Mouse (Mus musculus) midbrain, postnatal 0 days (tissue): ENCODE measurements around the gene Gkap1. TPM values are rescaled to one million over a fixed set of nuclear protein-coding genes. Genes with fewer than 3 reads are reported as not detected.

Experiments
- ATAC-seq: fragments of 200-750 bp; cut with Nextera tagmentation; 2 replicates; pipeline ENCODE4 v1.8.0; 2017; ENCODE audit warnings: moderate number of reproducible peaks, mild to moderate bottlenecking, moderate TSS enrichment, moderate library complexity; ENCODE audit not compliant: low FRiP score
- DNase-seq: peaks from one replicate; pipeline ENCODE4 v3.0.0-alpha.2; 2015; ENCODE audit warnings: low spot score
- H3K27ac ChIP-seq: fragments of 300-500 bp; sonication (generic); 2 replicates; pipeline ENCODE4 v1.5.1; 2014; ENCODE audit warnings: low read depth, mild to moderate bottlenecking, low read length, mixed read lengths
- H3K27me3 ChIP-seq: fragments of 300-500 bp; sonication (generic); 2 replicates; pipeline ENCODE4 v1.6.1; 2014; ENCODE audit warnings: low read length, control low read depth, mixed read lengths; ENCODE audit not compliant: insufficient read depth
- H3K36me3 ChIP-seq: fragments of 300-500 bp; sonication (generic); 2 replicates; pipeline ENCODE4 v1.6.1; 2014; ENCODE audit warnings: low read length, control low read depth, mixed read lengths; ENCODE audit not compliant: insufficient read depth
- H3K4me1 ChIP-seq: fragments of 300-500 bp; sonication (generic); 2 replicates; pipeline ENCODE4 v1.6.1; 2014; ENCODE audit warnings: mild to moderate bottlenecking, control low read depth, antibody characterized with exemption, low read length, mixed read lengths; ENCODE audit not compliant: insufficient read depth
- H3K4me2 ChIP-seq: fragments of 300-500 bp; sonication (generic); 2 replicates; pipeline ENCODE4 v1.6.1; 2014; ENCODE audit warnings: low read depth, mild to moderate bottlenecking, low read length, mixed read lengths; ENCODE audit not compliant: poor library complexity, severe bottlenecking
- H3K4me3 ChIP-seq: fragments of 300-500 bp; sonication (generic); 2 replicates; pipeline ENCODE4 v1.5.1; 2014; ENCODE audit warnings: low read depth, mild to moderate bottlenecking, low read length, moderate library complexity
- H3K9ac ChIP-seq: fragments of 300-500 bp; sonication (generic); replicated peaks from 2 replicates; pipeline ENCODE4 v1.6.1; 2014; ENCODE audit warnings: mild to moderate bottlenecking, low read length, moderate library complexity, mixed read lengths; ENCODE audit not compliant: poor library complexity, severe bottlenecking
- H3K9me3 ChIP-seq: fragments of 300-500 bp; sonication (generic); 2 replicates; pipeline ENCODE4 v1.6.1; 2016; ENCODE audit warnings: low read length, control low read depth
- CTCF ChIP-seq: IDR thresholded peaks from 2 replicates; pipeline ENCODE4 v1.5.1; 2016; ENCODE audit warnings: antibody characterized with exemption, mild to moderate bottlenecking
- WGBS: fragments of 180-500 bp; shearing (Covaris S2); extraction: QIAGEN DNeasy Blood & Tissue Kit; methylation state at CpG from one replicate; pipeline ENCODE4 v1.1.7; 2014; 5-methylcytosine and 5-hydroxymethylcytosine counted together
- polyA plus RNA-seq: library from polyadenylated mRNA; unstranded; fragments of >200 nt; fragmentation: Nextera tagmentation; extraction: Ambion mirVana; gene quantifications from 2 replicates; pipeline ENCODE4 v1.2.1, GENCODE M21; 2015
- total RNA-seq: library from RNA; depleted of rRNA; stranded (reverse); fragments of >200 nt; gene quantifications from 2 replicates; pipeline ENCODE4 v1.2.3, GENCODE M21; 2014

Gkap1 gene
- total and polyA plus RNA-seq, 2 experiments from 2014 or later = 18.1 to 40.2 TPM

DNA sequence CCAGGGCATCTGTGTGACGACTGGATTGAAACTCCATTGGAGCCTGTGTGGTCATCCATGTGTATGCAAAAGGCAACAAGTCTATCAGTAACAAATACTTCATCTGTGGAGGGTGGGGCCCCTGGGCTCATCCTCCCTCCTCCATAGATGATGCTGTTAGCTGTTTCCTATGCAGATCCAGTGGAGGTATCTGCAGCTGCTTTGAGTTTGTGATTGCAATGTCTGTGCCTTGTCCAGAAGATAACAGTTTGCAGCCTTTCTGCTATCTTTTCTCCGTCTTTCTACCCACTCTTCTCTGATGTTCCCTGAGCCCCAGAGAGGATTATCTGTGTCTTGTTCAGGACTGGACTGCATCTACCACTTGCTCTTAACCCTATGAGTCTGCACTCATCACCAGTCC, 46.9 kb downstream of the Gkap1 start:
- Histone ChIP-seq H3K36me3 (peaks cover 3% of the 10 kb centered on the region; the same call in 1 of the 2 replicates), H3K9ac (no peak overlapping the region), H3K4me3 (no peak overlapping the region), H3K4me1 (no peaks in the 10 kb centered on the region), H3K4me2 (no peak overlapping the region), H3K27ac (no peak overlapping the region), H3K9me3 (no peaks in the 10 kb centered on the region), H3K27me3 (no peaks in the 10 kb centered on the region)
- no peak for TF ChIP-seq CTCF
- 90% methylated on average over 2 of the region's 2 CpGs for WGBS
- ATAC-seq (no peak), DNase-seq (no peak)

DNA sequence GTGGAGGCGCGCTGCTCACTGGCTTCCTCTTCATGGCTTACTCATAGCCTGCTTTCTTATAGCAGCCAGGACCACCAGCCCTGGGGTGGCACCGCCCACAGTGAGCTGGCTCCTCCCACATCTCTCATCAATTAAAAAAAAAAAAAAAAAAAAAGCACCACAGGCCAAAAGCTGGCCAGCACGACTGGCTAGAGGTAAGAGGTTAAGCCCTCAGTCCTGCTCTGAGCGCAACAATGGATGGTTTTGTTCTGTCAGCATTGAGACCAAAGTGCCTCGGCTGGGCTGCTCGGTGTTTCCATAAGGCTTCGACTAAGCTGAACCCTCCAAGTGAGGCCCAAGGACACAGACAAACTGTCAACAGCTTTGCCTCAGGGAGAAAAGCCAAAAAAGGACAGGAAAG, 49.8 kb downstream of the Gkap1 start:
- Histone ChIP-seq H3K27me3 (no peaks in the 10 kb centered on the region), H3K9ac (no peak overlapping the region), H3K36me3 (no peaks in the 10 kb centered on the region), H3K4me2 (no peak overlapping the region), H3K9me3 (no peaks in the 10 kb centered on the region), H3K27ac (no peak overlapping the region), H3K4me3 (no peak overlapping the region), H3K4me1 (no peaks in the 10 kb centered on the region)
- WGBS = 53% methylated on average over 8 of the region's 8 CpGs
- no peak for ATAC-seq
- no peak for DNase-seq
- no peak for TF ChIP-seq CTCF

DNA sequence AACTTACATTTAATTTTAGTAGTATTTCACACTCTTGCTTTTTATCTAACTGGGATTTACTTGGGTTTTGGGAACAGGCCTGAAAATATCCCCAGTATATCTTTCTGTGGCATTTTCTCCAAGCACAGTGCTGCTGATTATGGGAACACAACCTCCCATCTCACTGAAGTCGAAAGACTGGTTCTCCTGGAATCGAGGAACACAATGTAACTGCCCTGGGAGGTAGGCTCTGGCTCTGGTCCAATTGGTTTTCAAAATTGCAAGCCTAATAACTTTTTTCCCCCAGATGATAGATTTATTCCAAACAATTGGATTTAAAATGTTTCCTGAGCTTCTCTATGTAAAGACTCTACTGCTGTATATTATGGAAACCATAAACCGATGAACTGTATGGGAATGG, 55.3 kb downstream of the Gkap1 start:
- H3K36me3 ChIP-seq = no peaks in the 10 kb centered on the region
- ATAC-seq = no peak
- 82% methylated on average over 3 of the region's 3 CpGs for WGBS

DNA sequence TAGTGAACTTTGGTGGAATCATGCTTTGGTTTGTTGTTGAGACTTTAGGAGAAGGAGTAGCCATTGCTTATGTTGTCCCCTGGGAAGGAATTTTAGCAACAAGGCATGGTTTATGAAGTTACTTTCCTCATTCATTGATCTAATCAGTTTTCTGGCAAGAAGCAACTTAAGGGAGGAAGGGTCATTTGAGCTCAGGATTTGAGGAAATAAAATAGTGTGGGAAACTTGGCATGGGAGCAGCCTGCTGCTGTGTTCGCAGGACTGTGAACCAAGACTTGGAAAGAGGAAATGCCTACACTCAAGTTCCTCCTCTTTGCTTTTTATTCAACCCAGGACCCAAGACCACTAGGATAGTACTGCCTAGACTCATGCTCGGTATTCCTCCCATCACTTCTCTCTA, 58.0 kb downstream of the Gkap1 start:
- DNase-seq (no peak), ATAC-seq (no peak)
- Histone ChIP-seq H3K4me1 (peaks cover 5% of the 10 kb centered on the region; the same call in 1 of the 2 replicates), H3K9ac (no peak overlapping the region), H3K4me2 (no peak overlapping the region), H3K36me3 (no peaks in the 10 kb centered on the region), H3K9me3 (no peaks in the 10 kb centered on the region), H3K27ac (no peak overlapping the region), H3K27me3 (no peaks in the 10 kb centered on the region), H3K4me3 (no peak overlapping the region)
- TF ChIP-seq CTCF = no peak
- WGBS = 95% methylated on average over 2 of the region's 2 CpGs

More for the DNA sequence above, 55.3 kb downstream of the Gkap1 start:
- Histone ChIP-seq H3K27me3 (no peaks in the 10 kb centered on the region), H3K4me3 (no peak overlapping the region), H3K9ac (no peak overlapping the region), H3K4me2 (no peak overlapping the region), H3K4me1 (0 out of 2 replicates have a peak, but pooled peaks cover 3% of the 10 kb centered on the region), H3K27ac (no peak overlapping the region), H3K9me3 (no peaks in the 10 kb centered on the region)
- DNase-seq = no peak
- no peak for TF ChIP-seq CTCF

DNA sequence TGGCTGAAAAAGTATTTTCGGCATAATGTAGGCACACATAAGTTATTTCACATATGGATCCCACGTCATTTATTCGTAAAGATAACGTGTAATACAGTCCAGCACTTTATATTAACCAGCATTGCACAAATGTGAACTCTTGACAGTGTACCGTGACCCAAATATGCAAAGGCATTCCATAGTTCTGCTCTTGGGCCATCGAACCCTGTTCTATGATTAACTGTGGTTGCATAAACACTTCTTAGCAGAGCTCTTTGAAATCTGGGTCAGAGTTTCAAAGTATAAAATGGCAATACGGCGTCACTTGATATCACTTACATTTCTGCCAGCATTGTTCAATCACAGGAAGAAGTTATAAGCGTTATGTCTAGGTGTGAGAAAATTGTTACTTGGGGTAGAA, 59.1 kb downstream of the Gkap1 start:
- ATAC-seq (no peak), DNase-seq (no peak)
- H3K27me3 ChIP-seq = no peaks in the 10 kb centered on the region
- H3K9ac ChIP-seq = 0 out of 2 replicates have a peak overlapping the region, but pooled peaks have one; percentile 84
- WGBS = 93% methylated on average over 9 of the region's 9 CpGs
- H3K4me3 ChIP-seq = peak overlapping the region; percentile 99
- H3K27ac ChIP-seq = peak overlapping the region; percentile 93; the same call in 1 of the 2 replicates
- no peak for TF ChIP-seq CTCF
- H3K36me3 ChIP-seq = no peaks in the 10 kb centered on the region
- peaks cover 10% of the 10 kb centered on the region; the same call in 1 of the 2 replicates for H3K4me1 ChIP-seq
- peak overlapping the region; percentile 70 for H3K4me2 ChIP-seq
- no peaks in the 10 kb centered on the region for H3K9me3 ChIP-seq

DNA sequence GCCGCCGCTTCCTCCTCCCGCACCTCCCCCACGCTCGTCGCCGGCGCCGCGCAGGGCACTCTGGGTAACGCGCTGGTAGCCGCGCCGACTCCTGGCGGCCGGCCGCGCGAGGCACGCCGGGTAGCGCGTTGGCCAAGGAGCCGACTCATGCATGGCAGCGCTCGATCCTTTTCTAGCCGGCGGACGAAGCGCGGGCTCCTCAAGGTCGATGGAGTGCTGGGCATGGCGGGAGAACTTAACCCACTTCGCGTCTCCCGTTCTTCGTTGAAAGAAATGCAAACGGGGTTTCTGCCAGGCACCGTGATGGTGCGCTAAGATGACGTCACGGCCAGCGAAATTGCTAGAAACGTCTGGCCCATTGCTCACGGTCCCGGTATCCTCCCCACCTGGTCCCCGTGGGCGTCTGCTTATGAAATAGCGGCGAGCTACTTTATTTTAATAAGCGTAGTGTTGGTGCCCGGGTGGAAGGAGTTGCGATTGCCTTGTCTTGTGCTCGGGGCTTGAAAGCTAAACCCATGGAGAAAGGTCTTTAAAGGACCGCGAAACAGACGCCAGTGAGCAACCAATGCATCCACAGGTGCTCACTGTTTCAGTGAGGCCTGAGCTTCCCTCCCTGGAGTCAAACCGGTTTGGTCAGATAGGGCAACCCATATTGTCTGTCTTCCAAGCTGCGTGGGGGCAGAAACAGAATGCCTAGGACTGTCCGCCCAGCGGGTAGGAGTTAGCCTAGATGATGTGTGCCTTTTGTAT, 59.7 kb downstream of the Gkap1 start, which contains the start of gene Ubqln1:
Gene Ubqln1, minus strand, starts transcription at position 62 of the 750 bp plus-strand sequence.
- Histone ChIP-seq H3K9me3 (no peaks in the 10 kb centered on the region), H3K27me3 (no peaks in the 10 kb centered on the region), H3K4me2 (peak within 1 kb of the TSS; percentile 70), H3K4me3 (peak within 1 kb of the TSS; percentile 99), H3K27ac (peak within 1 kb of the TSS; percentile 93), H3K36me3 (no peaks in the 10 kb centered on the region), H3K4me1 (peaks cover 10% of the 10 kb centered on the region; the same call in 1 of the 2 replicates), H3K9ac (peak within 1 kb of the TSS; percentile 84)
- peak; percentile 64 for TF ChIP-seq CTCF
- DNase-seq (peak; percentile 91), ATAC-seq (peak; percentile 93)
- WGBS = 3% methylated on average over 51 of the region's 62 CpGs
